Mouse (Mus musculus): ENCODE results near the gene Tuba8. TPM values are rescaled to one million over a fixed set of nuclear protein-coding genes. Genes with fewer than 3 reads are reported as not detected.

Gene Tuba8
- polyA plus RNA-seq, 1 experiment from 2014 or later = 0.29 TPM

DNA sequence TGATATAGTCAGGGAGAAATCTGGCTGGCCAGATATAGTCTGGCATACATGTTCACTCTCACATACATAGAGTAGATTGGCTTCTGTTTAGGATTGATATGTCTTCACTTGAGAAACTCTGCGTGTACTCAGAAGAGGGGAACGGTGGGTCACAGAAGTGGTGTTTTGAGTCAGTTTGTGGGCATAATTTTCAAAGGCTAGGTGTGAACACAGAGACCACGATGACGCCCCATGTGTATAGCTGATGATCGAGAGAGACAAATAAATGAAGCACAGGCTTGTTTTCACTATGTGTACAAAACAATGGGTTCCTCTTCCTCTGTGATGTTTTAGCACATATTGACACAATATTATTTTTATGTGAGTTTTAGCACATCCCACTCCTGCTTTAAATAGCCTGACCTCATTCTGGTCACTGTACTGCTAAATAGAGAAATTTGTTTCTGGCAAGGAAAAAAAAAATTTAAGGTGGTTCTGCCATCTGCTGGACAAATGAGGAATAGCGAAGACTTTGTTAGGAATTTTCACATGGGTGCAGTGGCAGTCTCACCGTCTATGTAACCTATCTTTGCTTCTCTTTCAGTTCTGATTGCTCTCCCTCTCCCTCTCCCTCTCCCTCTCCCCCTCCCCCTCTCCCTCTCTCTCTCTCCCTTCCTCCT lies 31.7 kb upstream of the Tuba8 start:
- WGBS = 63% methylated on average over 7 of the region's 7 CpGs
- H3K4me2 ChIP-seq = no peak overlapping the region
- H3K9ac ChIP-seq (replicated peaks) = no peak overlapping the region
- no peak overlapping the region for H3K27ac ChIP-seq
- H3K36me3 ChIP-seq = no peaks in the 10 kb centered on the region
- H3K9me3 ChIP-seq = no peaks in the 10 kb centered on the region
- no peak for ATAC-seq (ENCODE audit: insufficient number of reproducible peaks, insufficient read depth, low FRiP score, low TSS enrichment, low read depth)
- H3K4me3 ChIP-seq (replicated peaks) = no peak overlapping the region
- H3K27me3 ChIP-seq = no peaks in the 10 kb centered on the region
- H3K4me1 ChIP-seq (replicated peaks) = peaks cover 16% of the 10 kb centered on the region

- no peak for ATAC-seq (ENCODE audit: insufficient number of reproducible peaks, insufficient read depth, low FRiP score, low TSS enrichment, low read depth)
- peaks cover 23% of the 10 kb centered on the region for H3K4me1 ChIP-seq (replicated peaks)
- 70% methylated on average over 7 of the region's 7 CpGs for WGBS
Measured at GRCm38 (mm10) chr6:121179846-121180245, 30.6 kb upstream of the Tuba8 start.

DNA sequence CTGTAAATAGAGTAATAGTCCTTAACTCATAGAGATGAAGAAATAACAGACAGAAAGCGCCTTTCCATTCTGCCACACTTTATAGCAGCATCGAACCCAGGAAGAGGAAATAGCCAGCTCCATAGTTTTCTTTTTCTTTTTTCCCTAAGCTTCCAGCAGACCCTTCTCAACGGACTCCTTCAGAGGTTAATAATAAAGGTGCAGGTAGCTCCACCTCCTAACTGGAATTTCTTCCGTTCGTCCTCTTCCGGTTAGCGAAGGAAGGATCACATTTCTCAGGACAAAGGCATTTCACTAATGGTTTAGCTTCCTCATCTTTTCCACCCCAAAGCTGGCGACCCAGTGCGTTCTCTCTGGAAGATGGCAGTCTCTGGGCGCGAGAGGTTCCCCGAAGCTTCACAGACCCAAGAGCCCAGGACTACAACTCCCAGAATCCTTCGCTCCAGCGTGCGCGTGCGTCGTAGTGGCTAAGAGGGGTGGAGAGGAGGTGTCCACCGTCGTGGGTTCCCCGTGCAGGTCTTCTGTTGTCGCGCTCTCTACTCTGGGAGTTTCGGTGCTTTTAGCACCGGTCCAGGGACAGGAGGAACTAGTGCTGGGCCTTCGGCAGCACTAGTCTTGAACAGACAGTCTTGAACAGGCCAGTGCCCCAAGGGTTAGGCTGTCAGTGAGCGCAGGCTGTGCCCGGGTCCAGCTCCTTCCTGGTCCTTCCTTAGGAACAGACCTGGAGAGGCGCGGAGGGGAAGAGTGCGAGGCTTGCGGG lies 26.9 kb upstream of the Tuba8 start, which contains the start of gene Pex26:
Gene Pex26, plus strand, starts transcription at position 254 of the 760 bp plus-strand sequence.
- ATAC-seq (ENCODE audit: insufficient number of reproducible peaks, insufficient read depth, low FRiP score, low TSS enrichment, low read depth) = peak; percentile 82
- peaks cover 14% of the 10 kb centered on the region for H3K4me1 ChIP-seq (replicated peaks)

More at GRCm38 (mm10) chr6:121179846-121180245, 30.6 kb upstream of the Tuba8 start:
- Histone ChIP-seq H3K9ac (replicated peaks) (no peak overlapping the region), H3K9me3 (no peaks in the 10 kb centered on the region), H3K4me3 (replicated peaks) (no peak overlapping the region), H3K36me3 (no peaks in the 10 kb centered on the region), H3K27me3 (no peaks in the 10 kb centered on the region), H3K27ac (no peak overlapping the region), H3K4me2 (no peak overlapping the region)

DNA sequence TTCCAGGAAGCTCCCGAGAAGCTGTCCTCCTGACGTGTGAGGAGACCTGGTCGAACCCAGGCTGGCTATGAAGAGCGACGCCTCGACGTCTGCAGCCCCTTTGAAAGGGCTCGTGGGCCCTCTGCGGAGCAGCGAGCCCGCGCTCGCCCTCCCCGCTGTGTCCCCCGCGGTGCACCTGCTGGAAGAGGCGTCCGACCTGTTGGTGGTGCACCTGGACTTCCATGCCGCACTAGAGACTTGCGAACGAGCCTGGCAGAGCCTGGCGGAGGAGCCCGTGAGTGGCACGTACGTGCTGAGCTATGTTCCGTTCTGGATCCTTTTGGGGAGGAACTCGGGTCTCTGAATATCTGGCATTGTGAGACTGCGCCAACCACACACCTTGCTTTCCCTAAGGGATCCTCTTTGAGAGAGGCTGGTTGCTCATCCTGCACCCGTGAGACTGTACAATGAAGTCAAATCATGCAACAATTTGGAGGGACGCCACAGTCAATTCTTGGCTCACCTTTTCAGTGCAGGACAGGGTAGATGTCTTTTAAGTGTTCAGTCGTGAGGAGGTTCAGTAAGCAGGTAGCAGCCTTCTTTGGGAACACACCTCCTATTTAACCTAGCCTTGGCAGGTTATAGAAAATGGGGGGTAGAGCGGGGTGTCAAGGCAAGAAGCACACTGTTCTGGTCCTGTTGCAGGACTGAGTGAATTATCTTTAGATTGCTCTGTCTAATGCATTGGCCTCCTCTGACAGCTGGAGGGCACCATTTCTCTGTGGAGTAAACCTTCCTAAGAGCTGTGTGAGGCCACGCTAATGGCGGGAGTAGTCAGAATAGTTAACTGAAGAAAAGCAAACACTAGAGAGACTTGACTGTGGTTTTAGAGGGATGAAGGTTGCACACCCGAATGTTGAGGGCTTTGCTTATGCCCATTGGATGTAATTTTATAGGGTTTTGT lies 26.0 kb upstream of the Tuba8 start:
- H3K4me1 ChIP-seq (replicated peaks) = peaks cover 14% of the 10 kb centered on the region
- H3K9ac ChIP-seq (replicated peaks) = peak overlapping the region; percentile 67
- no peak overlapping the region for H3K27ac ChIP-seq
- ATAC-seq (ENCODE audit: insufficient number of reproducible peaks, insufficient read depth, low FRiP score, low TSS enrichment, low read depth) = peak; percentile 28
- 3% methylated on average over 35 of the region's 35 CpGs for WGBS
- peak overlapping the region; percentile 94 for H3K4me2 ChIP-seq
- H3K9me3 ChIP-seq = no peaks in the 10 kb centered on the region
- H3K27me3 ChIP-seq = no peaks in the 10 kb centered on the region
- peaks cover 29% of the 10 kb centered on the region for H3K36me3 ChIP-seq
- H3K4me3 ChIP-seq (replicated peaks) = peak overlapping the region; percentile 60

More for the DNA sequence above, 26.9 kb upstream of the Tuba8 start, which contains the start of gene Pex26:
- Histone ChIP-seq H3K9ac (replicated peaks) (peak within 1 kb of the TSS; percentile 67), H3K4me3 (replicated peaks) (peak within 1 kb of the TSS; percentile 60), H3K9me3 (no peaks in the 10 kb centered on the region), H3K36me3 (peaks cover 25% of the 10 kb centered on the region), H3K27me3 (no peaks in the 10 kb centered on the region), H3K27ac (peak within 1 kb of the TSS; percentile 85), H3K4me2 (peak within 1 kb of the TSS; percentile 94)
- WGBS = under 1% methylated on average over 32 of the region's 32 CpGs

DNA sequence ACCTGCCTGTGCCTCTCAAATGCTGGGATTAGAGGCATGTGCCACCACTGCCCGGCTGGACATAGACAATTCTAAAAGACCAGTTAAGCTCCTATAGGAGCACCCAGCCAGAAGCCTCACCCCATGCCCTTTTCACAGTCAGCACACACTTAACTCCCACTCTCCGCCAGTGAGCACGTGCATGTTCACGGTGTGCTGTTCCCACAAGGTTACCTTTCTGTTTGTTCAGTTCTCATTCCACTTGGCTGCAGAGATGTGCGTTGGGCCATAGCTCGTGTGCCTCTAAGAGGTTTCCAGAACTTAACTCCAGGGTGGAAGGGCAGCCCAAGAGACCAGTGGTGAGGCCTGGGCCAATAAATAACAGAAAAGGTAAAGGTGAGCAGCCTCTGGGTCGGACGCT lies 25.3 kb upstream of the Tuba8 start:
- Histone ChIP-seq H3K27ac (no peak overlapping the region), H3K9me3 (no peaks in the 10 kb centered on the region), H3K4me2 (peak overlapping the region; percentile 94), H3K36me3 (peaks cover 35% of the 10 kb centered on the region), H3K27me3 (no peaks in the 10 kb centered on the region), H3K9ac (replicated peaks) (0 out of 2 replicates have a peak overlapping the region, but pooled peaks have one; percentile 12), H3K4me1 (replicated peaks) (peaks cover 14% of the 10 kb centered on the region), H3K4me3 (replicated peaks) (peak overlapping the region; percentile 60)
- no peak for ATAC-seq (ENCODE audit: insufficient number of reproducible peaks, insufficient read depth, low FRiP score, low TSS enrichment, low read depth)
- 84% methylated on average over 8 of the region's 8 CpGs for WGBS

GRCm38 (mm10) chr6:121191261-121192009 lies 19.1 kb upstream of the Tuba8 start:
- peaks cover 65% of the 10 kb centered on the region for H3K36me3 ChIP-seq
- no peak overlapping the region for H3K4me2 ChIP-seq
- H3K4me1 ChIP-seq (replicated peaks) = peaks cover 11% of the 10 kb centered on the region
- H3K9ac ChIP-seq (replicated peaks) = no peak overlapping the region
- no peaks in the 10 kb centered on the region for H3K27me3 ChIP-seq
- no peak for ATAC-seq (ENCODE audit: insufficient number of reproducible peaks, insufficient read depth, low FRiP score, low TSS enrichment, low read depth)
- H3K4me3 ChIP-seq (replicated peaks) = no peak overlapping the region
- no peaks in the 10 kb centered on the region for H3K9me3 ChIP-seq
- H3K27ac ChIP-seq = no peak overlapping the region
- WGBS = 82% methylated on average over 11 of the region's 11 CpGs

GRCm38 (mm10) chr6:121194061-121194955 lies 16.2 kb upstream of the Tuba8 start:
- no peak for ATAC-seq (ENCODE audit: insufficient number of reproducible peaks, insufficient read depth, low FRiP score, low TSS enrichment, low read depth)
- Histone ChIP-seq H3K4me2 (no peak overlapping the region), H3K9ac (replicated peaks) (no peak overlapping the region), H3K4me3 (replicated peaks) (no peak overlapping the region), H3K4me1 (replicated peaks) (peaks cover 20% of the 10 kb centered on the region), H3K36me3 (peaks cover 53% of the 10 kb centered on the region), H3K27me3 (no peaks in the 10 kb centered on the region), H3K9me3 (no peaks in the 10 kb centered on the region), H3K27ac (no peak overlapping the region)
- 26% methylated on average over 13 of the region's 13 CpGs for WGBS

GRCm38 (mm10) chr6:121194956-121195731 lies 15.4 kb upstream of the Tuba8 start:
- no peaks in the 10 kb centered on the region for H3K9me3 ChIP-seq
- H3K27me3 ChIP-seq = no peaks in the 10 kb centered on the region
- peaks cover 20% of the 10 kb centered on the region for H3K4me1 ChIP-seq (replicated peaks)
- no peak for ATAC-seq (ENCODE audit: insufficient number of reproducible peaks, insufficient read depth, low FRiP score, low TSS enrichment, low read depth)
- no peak overlapping the region for H3K4me2 ChIP-seq
- 72% methylated on average over 14 of the region's 14 CpGs for WGBS
- no peak overlapping the region for H3K4me3 ChIP-seq (replicated peaks)
- peaks cover 47% of the 10 kb centered on the region for H3K36me3 ChIP-seq
- H3K27ac ChIP-seq = no peak overlapping the region
- no peak overlapping the region for H3K9ac ChIP-seq (replicated peaks)

GRCm38 (mm10) chr6:121197807-121198365 lies 12.6 kb upstream of the Tuba8 start:
- no peaks in the 10 kb centered on the region for H3K27me3 ChIP-seq
- no peak overlapping the region for H3K4me3 ChIP-seq (replicated peaks)
- H3K36me3 ChIP-seq = peaks cover 27% of the 10 kb centered on the region
- H3K4me2 ChIP-seq = 0 out of 2 replicates have a peak overlapping the region, but pooled peaks have one; percentile 13
- H3K27ac ChIP-seq = peak overlapping the region; percentile 12; the same call in 1 of the 2 replicates
- no peak for ATAC-seq (ENCODE audit: insufficient number of reproducible peaks, insufficient read depth, low FRiP score, low TSS enrichment, low read depth)
- H3K4me1 ChIP-seq (replicated peaks) = peaks cover 20% of the 10 kb centered on the region
- 8% methylated on average over 9 of the region's 9 CpGs for whole genome bisulfite sequencing
- H3K9me3 ChIP-seq = no peaks in the 10 kb centered on the region
- H3K9ac ChIP-seq (replicated peaks) = no peak overlapping the region

Measured in limb, embryonic 12.5 days (tissue).